Mouse (Mus musculus): ENCODE data around the gene Nudt13. TPM values are rescaled to one million over a fixed set of nuclear protein-coding genes. Genes with fewer than 3 reads are reported as not detected.

Gene Nudt13
- polyA plus RNA-seq (2012), result 0.95 and 1.4 TPM in 2 replicates

GRCm38 (mm10) chr14:20294117-20294892 lies at the start of gene Nudt13:
Nudt13 (plus strand) TSS chr14:20294697.

DNA sequence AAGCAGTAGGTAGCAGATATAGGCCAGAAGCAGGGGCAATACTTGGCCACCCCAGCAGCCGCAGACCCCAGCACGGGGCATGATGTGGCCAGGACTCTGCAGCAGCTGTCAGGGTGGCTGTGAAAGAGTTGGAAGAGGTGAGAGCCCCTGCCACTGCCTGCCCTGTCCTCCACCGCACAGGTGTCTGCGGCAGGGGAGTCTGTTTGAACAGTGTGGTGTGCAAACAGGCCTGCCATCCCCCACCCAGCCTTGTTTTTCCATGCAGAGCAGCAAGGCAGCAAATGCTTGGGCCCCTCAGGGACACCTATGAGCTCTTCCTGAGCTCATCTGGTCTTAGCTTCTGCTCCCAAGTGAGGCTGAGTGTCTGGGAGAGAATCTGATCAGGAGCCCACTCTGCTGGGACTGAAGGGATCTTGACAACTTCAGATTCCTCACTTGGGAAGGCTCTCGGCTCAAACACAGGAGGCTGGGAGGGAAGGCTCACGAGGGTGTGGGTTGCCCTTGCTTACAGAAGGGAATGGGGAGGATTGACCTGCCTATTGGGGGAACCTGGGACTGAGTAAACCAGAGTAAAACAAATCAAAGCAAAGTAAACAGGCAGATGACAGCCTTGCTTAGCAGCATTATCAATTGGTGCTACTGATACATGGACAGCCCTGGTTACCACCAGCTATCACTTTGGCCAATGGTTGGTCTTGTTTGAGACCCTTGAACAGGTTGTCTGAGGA lies 25.3 kb upstream of the Nudt13 start, which contains the start of gene Kcnk16:
TSS of gene Kcnk16 (minus strand) at position 118 of the 728 bp plus-strand sequence.

GRCm38 (mm10) chr14:20347991-20348541 lies 53.6 kb downstream of the Nudt13 start, which contains the start of the genes Ecd and Fam149b:
Ecd (minus strand) TSS chr14:20348121.
Fam149b (plus strand) TSS chr14:20348162.

Other genes starting within 250 kb of the Nudt13 start
- gene Saysd1, start 156.2 kb upstream of the Nudt13 start, polyA plus RNA-seq (2012), result 6.1 and 6.4 TPM in 2 replicates
- gene Kcnk5, start 112.9 kb upstream of the Nudt13 start, polyA plus RNA-seq (2012), result 3.9 and 6.1 TPM in 2 replicates
- not detected in 2 replicates for gene Kcnk16, start 25.5 kb upstream of the Nudt13 start, polyA plus RNA-seq (2012)
- 63.7 and 65.1 TPM in 2 replicates for gene Ecd, start 53.4 kb downstream of the Nudt13 start, polyA plus RNA-seq (2012)
- 20.3 and 22.3 TPM in 2 replicates for gene Fam149b, start 53.5 kb downstream of the Nudt13 start, polyA plus RNA-seq (2012)
- 152 and 153 TPM in 2 replicates for gene Dnajc9, start 94.2 kb downstream of the Nudt13 start, polyA plus RNA-seq (2012)
- 16.7 and 19.3 TPM in 2 replicates for gene Mrps16, start 98.9 kb downstream of the Nudt13 start, polyA plus RNA-seq (2012)
- gene Cfap70, start 157.5 kb downstream of the Nudt13 start, polyA plus RNA-seq (2012), result not detected in 2 replicates
- gene Anxa7, start 185.4 kb downstream of the Nudt13 start, polyA plus RNA-seq (2012), result 28.3 and 32.6 TPM in 2 replicates
- 0.05 and 0.18 TPM in 2 replicates for gene Mss51, start 202.2 kb downstream of the Nudt13 start, polyA plus RNA-seq (2012)